Mouse (Mus musculus): ENCODE measurements around the gene Stac2. TPM values are rescaled to one million over a fixed set of nuclear protein-coding genes. Genes with fewer than 3 reads are reported as not detected.

Stac2 gene
- polyA plus RNA-seq, 1 experiment = 9.6 TPM

DNA sequence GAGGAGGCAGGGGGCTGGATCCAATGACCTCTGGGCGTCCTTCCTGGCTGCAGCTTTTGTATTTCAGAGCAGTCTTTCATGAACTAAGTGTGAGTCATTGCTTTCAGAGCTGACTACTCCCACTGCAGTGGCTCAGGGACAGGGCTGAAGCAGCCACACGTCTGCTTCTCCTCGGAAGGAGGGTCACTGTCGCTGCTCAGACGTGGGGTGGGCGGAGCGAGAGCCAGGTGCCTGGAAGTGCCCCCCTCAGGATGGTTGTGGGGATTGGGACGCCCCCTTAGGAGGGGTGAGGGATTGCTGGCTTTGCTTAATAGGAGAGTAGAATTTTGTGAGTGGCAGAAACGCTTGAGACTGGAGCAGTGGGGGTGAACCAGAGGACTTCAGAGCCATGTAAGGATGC is 4.2 kb upstream of the Stac2 start:
- no peaks in the 10 kb centered on the region for H3K36me3 ChIP-seq (ENCODE audit: control insufficient read depth, insufficient read depth, low read length, poor library complexity, severe bottlenecking)
- H3K9me3 ChIP-seq (replicated peaks; ENCODE audit: control insufficient read depth, insufficient read depth, low read length, poor library complexity, severe bottlenecking) = no peaks in the 10 kb centered on the region
- peak; percentile 46; the same call in 1 of the 2 replicates for TF ChIP-seq EP300 (IDR thresholded peaks at IDR 0.05; ENCODE audit: insufficient read depth, low read depth, low read length)
- TF ChIP-seq POLR2A (IDR thresholded peaks at IDR 0.05; ENCODE audit: insufficient read depth, low read length) = peak; percentile 68
- TF ChIP-seq CTCF (IDR thresholded peaks at IDR 0.05; ENCODE audit: low read depth, low read length) = peak; percentile 5
- H3K4me1 ChIP-seq (ENCODE audit: control insufficient read depth, insufficient read depth, low read length) = no peaks in the 10 kb centered on the region
- no peaks in the 10 kb centered on the region for H3K27me3 ChIP-seq (ENCODE audit: control insufficient read depth, insufficient read depth, low read length, poor library complexity, severe bottlenecking)
- H3K27ac ChIP-seq (ENCODE audit: insufficient read depth, low read length) = peak overlapping the region; percentile 69
- peak overlapping the region; percentile 57 for H3K4me3 ChIP-seq (ENCODE audit: low read depth, low read length)
- peak overlapping the region; percentile 64 for H3K9ac ChIP-seq (ENCODE audit: low read depth, poor library complexity, severe bottlenecking)

DNA sequence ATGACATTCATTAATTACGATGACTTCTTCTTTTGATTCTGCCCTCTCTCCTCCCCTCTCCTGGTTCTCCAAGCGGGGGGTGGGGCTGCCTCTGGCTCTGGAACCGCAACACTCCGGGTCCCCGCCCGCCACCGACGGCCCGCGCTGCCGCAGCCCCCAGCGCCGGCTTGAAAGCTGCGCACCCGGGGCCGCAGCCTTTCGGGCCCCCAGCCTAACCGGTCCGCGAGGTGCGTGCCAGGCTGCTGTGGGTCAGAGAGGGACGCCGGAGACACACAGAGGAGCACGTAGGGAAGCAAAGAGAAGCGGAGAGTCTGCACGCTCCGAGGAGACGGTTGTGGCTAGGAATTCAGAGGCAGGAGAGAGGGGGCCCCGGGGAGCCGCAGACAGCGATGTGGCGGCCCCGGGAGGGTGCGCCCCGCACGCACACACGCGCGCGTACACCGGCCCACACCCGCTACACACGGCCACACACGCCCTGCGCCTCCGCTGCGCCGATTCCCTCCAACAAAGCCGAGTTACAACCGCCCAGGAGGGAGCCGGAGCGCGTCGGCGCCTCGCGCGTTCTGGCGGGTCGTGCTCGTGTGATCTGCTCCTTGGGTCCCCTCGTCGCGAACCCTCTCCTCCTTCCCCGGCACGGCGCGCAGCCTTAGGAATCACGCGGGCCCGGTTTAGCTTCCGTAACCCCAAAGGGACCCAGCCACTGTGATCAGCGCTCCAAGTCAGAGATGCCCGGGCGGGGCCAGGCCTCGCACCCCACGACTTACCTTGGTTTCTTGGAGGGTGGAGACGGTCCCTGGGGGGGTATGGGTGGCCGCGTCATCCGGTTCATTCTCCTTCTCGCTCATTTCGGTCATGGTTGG is 903 bp downstream of the Stac2 start:
- no peaks in the 10 kb centered on the region for H3K36me3 ChIP-seq (ENCODE audit: control insufficient read depth, insufficient read depth, low read length, poor library complexity, severe bottlenecking)
- no peak overlapping the region for H3K27ac ChIP-seq (ENCODE audit: insufficient read depth, low read length)
- H3K4me1 ChIP-seq (ENCODE audit: control insufficient read depth, insufficient read depth, low read length) = peaks cover 6% of the 10 kb centered on the region
- peaks cover 3% of the 10 kb centered on the region for H3K27me3 ChIP-seq (ENCODE audit: control insufficient read depth, insufficient read depth, low read length, poor library complexity, severe bottlenecking)
- H3K9ac ChIP-seq (ENCODE audit: low read depth, poor library complexity, severe bottlenecking) = peak overlapping the region; percentile 62
- no peak for TF ChIP-seq POLR2A (IDR thresholded peaks at IDR 0.05; ENCODE audit: insufficient read depth, low read length)
- TF ChIP-seq EP300 (IDR thresholded peaks at IDR 0.05; ENCODE audit: insufficient read depth, low read depth, low read length) = no peak
- no peak for TF ChIP-seq CTCF (IDR thresholded peaks at IDR 0.05; ENCODE audit: low read depth, low read length)
- H3K4me3 ChIP-seq (ENCODE audit: low read depth, low read length) = peak overlapping the region; percentile 73
- no peaks in the 10 kb centered on the region for H3K9me3 ChIP-seq (replicated peaks; ENCODE audit: control insufficient read depth, insufficient read depth, low read length, poor library complexity, severe bottlenecking)

DNA sequence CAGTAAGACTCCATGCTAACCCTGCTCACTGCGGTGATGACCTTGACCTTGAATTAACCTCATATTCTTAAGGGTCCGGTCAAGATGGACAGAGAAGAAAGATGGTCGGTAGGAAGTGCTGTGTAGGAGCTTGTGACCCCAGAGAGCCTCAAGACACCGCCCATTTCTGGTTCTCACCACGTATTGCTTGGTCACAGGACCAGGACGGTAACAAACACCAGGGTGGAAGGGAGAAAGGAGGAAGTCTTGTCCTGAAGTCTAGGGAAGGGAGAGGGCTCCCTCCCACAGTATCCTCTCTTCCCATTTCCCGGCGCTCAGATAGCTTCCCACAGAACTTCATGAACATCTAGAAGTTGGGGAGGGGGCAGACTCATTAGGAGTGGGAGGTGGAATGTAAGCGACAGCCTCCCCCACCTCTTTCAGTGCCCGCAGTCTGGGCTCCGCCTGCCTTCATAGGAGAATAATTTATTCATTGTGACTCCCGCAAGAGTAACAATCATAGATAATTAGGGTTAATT is 1.6 kb downstream of the Stac2 start:
- H3K9me3 ChIP-seq (replicated peaks; ENCODE audit: control insufficient read depth, insufficient read depth, low read length, poor library complexity, severe bottlenecking) = no peaks in the 10 kb centered on the region
- no peak overlapping the region for H3K27ac ChIP-seq (ENCODE audit: insufficient read depth, low read length)
- peak overlapping the region; percentile 73 for H3K4me3 ChIP-seq (ENCODE audit: low read depth, low read length)
- peaks cover 6% of the 10 kb centered on the region for H3K4me1 ChIP-seq (ENCODE audit: control insufficient read depth, insufficient read depth, low read length)
- TF ChIP-seq EP300 (IDR thresholded peaks at IDR 0.05; ENCODE audit: insufficient read depth, low read depth, low read length) (no peak), CTCF (IDR thresholded peaks at IDR 0.05; ENCODE audit: low read depth, low read length) (no peak), POLR2A (IDR thresholded peaks at IDR 0.05; ENCODE audit: insufficient read depth, low read length) (no peak)
- no peaks in the 10 kb centered on the region for H3K36me3 ChIP-seq (ENCODE audit: control insufficient read depth, insufficient read depth, low read length, poor library complexity, severe bottlenecking)
- H3K9ac ChIP-seq (ENCODE audit: low read depth, poor library complexity, severe bottlenecking) = peak overlapping the region; percentile 62
- H3K27me3 ChIP-seq (ENCODE audit: control insufficient read depth, insufficient read depth, low read length, poor library complexity, severe bottlenecking) = peaks cover 3% of the 10 kb centered on the region

DNA sequence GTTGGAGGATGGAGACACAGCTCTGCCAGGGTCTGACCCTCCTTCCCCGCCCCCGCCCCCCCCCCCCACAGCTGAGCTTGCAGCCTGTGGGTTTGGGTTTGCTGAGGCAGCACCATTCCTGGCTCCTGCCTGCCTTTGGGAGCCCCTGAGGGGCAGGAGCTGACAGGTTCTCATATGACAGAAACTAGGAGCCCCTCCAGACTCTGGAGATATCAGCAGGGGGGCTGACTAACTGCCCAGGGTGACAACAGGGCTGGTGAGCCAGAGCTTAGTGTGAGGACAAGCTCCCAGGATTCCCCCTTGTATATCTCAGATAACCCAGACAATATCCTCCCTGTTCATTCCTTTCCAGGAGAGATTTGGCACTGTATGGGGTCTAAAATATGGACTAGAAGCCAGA is 2.3 kb downstream of the Stac2 start:
- Histone ChIP-seq H3K27me3 (ENCODE audit: control insufficient read depth, insufficient read depth, low read length, poor library complexity, severe bottlenecking) (peaks cover 3% of the 10 kb centered on the region), H3K27ac (ENCODE audit: insufficient read depth, low read length) (no peak overlapping the region), H3K4me3 (ENCODE audit: low read depth, low read length) (no peak overlapping the region), H3K4me1 (ENCODE audit: control insufficient read depth, insufficient read depth, low read length) (peaks cover 6% of the 10 kb centered on the region), H3K9me3 (replicated peaks; ENCODE audit: control insufficient read depth, insufficient read depth, low read length, poor library complexity, severe bottlenecking) (no peaks in the 10 kb centered on the region), H3K9ac (ENCODE audit: low read depth, poor library complexity, severe bottlenecking) (no peak overlapping the region), H3K36me3 (ENCODE audit: control insufficient read depth, insufficient read depth, low read length, poor library complexity, severe bottlenecking) (no peaks in the 10 kb centered on the region)
- TF ChIP-seq EP300 (IDR thresholded peaks at IDR 0.05; ENCODE audit: insufficient read depth, low read depth, low read length) (no peak), POLR2A (IDR thresholded peaks at IDR 0.05; ENCODE audit: insufficient read depth, low read length) (no peak), CTCF (IDR thresholded peaks at IDR 0.05; ENCODE audit: low read depth, low read length) (no peak)

DNA sequence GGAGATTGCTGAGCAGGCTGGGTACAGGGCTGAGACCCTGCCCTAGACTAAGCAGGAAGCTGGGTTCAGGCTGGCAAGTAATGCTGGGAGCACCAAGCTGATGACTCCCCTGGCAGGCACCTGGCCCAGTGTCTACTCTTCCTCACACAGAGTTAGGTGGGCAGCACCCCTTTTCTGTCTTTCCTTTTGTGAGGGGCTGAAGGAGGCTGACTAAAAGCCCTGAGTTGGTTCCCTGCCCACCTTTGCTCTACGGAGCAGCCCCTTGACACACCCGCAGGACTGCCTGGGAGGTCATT is 2.8 kb downstream of the Stac2 start:
- no peaks in the 10 kb centered on the region for H3K36me3 ChIP-seq (ENCODE audit: control insufficient read depth, insufficient read depth, low read length, poor library complexity, severe bottlenecking)
- TF ChIP-seq EP300 (IDR thresholded peaks at IDR 0.05; ENCODE audit: insufficient read depth, low read depth, low read length) = no peak
- no peak overlapping the region for H3K27ac ChIP-seq (ENCODE audit: insufficient read depth, low read length)
- no peaks in the 10 kb centered on the region for H3K9me3 ChIP-seq (replicated peaks; ENCODE audit: control insufficient read depth, insufficient read depth, low read length, poor library complexity, severe bottlenecking)
- H3K4me3 ChIP-seq (ENCODE audit: low read depth, low read length) = no peak overlapping the region
- no peak overlapping the region for H3K9ac ChIP-seq (ENCODE audit: low read depth, poor library complexity, severe bottlenecking)
- H3K4me1 ChIP-seq (ENCODE audit: control insufficient read depth, insufficient read depth, low read length) = peaks cover 6% of the 10 kb centered on the region
- peaks cover 3% of the 10 kb centered on the region for H3K27me3 ChIP-seq (ENCODE audit: control insufficient read depth, insufficient read depth, low read length, poor library complexity, severe bottlenecking)
